Mouse (Mus musculus) heart, embryonic 10.5 days (tissue): ENCODE data around the gene Nipal4. TPM values are rescaled to one million over a fixed set of nuclear protein-coding genes. Genes with fewer than 3 reads are reported as not detected.

Experiments
- microRNA-seq: library from miRNA; unstranded; fragments of <30 nt; microRNA quantifications from one replicate; pipeline ENCODE4, GENCODE M21; 2017
- polyA plus RNA-seq: library from polyadenylated mRNA; unstranded; fragments of >200 nt; fragmentation: Nextera tagmentation; extraction: Ambion mirVana; gene quantifications from 2 replicates; pipeline ENCODE4 v1.2.1, GENCODE M21; 2016

Gene Nipal4
- polyA plus RNA-seq, 1 experiment from 2014 or later, result 7.8 TPM

Small RNA genes lying within 50 kb of the gene (microRNA-seq; reads per million reads assigned to microRNA genes)
- gene Mir7239, result not detected
- not detected for gene Mir8100

Other genes starting within 250 kb of the Nipal4 start
- gene Lsm11, start 221.6 kb downstream of the Nipal4 start, polyA plus RNA-seq, result 7.6 and 8.5 TPM in 2 replicates
- 9.0 and 9.9 TPM in 2 replicates for gene Thg1l, start 211.0 kb downstream of the Nipal4 start, polyA plus RNA-seq
- gene Sox30, start 186.2 kb downstream of the Nipal4 start, polyA plus RNA-seq, result 0.05 and 0.20 TPM in 2 replicates
- 4.3 and 4.5 TPM in 2 replicates for gene Gm12166, start 114.2 kb downstream of the Nipal4 start, polyA plus RNA-seq
- 24.2 and 32.9 TPM in 2 replicates for gene Adam19, start 110.5 kb downstream of the Nipal4 start, polyA plus RNA-seq
- 0.07 and 0.18 TPM in 2 replicates for gene Fndc9, start 69.0 kb upstream of the Nipal4 start, polyA plus RNA-seq
- 4.7 and 7.3 TPM in 2 replicates for gene Cyfip2, start 146.4 kb upstream of the Nipal4 start, polyA plus RNA-seq
- 0.09 TPM in 1 of 2 replicates, not detected in the other for gene Itk, start 223.0 kb upstream of the Nipal4 start, polyA plus RNA-seq
- not detected in 2 replicates for gene Fam71b, start 230.1 kb upstream of the Nipal4 start, polyA plus RNA-seq